Mouse (Mus musculus) liver, embryonic 12.5 days (tissue): ENCODE data around the gene S1pr4. TPM values are rescaled to one million over a fixed set of nuclear protein-coding genes. Genes with fewer than 3 reads are reported as not detected.
A peak's percentile ranks its signal among the peaks of the same experiment; 100 is the strongest.

ENCODE experiments used
- ATAC-seq: fragments of 200-750 bp; cut with Nextera tagmentation; 2 replicates; pipeline ENCODE4 v1.8.0; 2017; ENCODE audit warnings: moderate number of reproducible peaks, mild to moderate bottlenecking, moderate library complexity
- H3K27ac ChIP-seq: fragments of 300-500 bp; sonication (generic); 2 replicates; pipeline ENCODE4 v1.5.1; 2016; ENCODE audit warnings: mild to moderate bottlenecking
- H3K27me3 ChIP-seq: fragments of 300-500 bp; sonication (generic); replicated peaks from 2 replicates; pipeline ENCODE4 v1.6.1; 2016; ENCODE audit warnings: mild to moderate bottlenecking, moderate library complexity
- H3K36me3 ChIP-seq: fragments of 300-500 bp; sonication (generic); 2 replicates; pipeline ENCODE4 v1.6.1; 2016; ENCODE audit warnings: mild to moderate bottlenecking, moderate library complexity
- H3K4me1 ChIP-seq: fragments of 300-500 bp; sonication (generic); 2 replicates; pipeline ENCODE4 v1.6.1; 2016
- H3K4me2 ChIP-seq: fragments of 300-500 bp; sonication (generic); 2 replicates; pipeline ENCODE4 v1.6.1; 2016; ENCODE audit warnings: mild to moderate bottlenecking, moderate library complexity
- H3K4me3 ChIP-seq: fragments of 300-500 bp; sonication (generic); 2 replicates; pipeline ENCODE4 v1.5.1; 2016; ENCODE audit warnings: mild to moderate bottlenecking, moderate library complexity
- H3K9ac ChIP-seq: fragments of 300-500 bp; sonication (generic); 2 replicates; pipeline ENCODE4 v1.6.1; 2016; ENCODE audit warnings: mild to moderate bottlenecking, moderate library complexity
- H3K9me3 ChIP-seq: fragments of 300-500 bp; sonication (generic); replicated peaks from 2 replicates; pipeline ENCODE4 v1.6.1; 2016; ENCODE audit warnings: mild to moderate bottlenecking, moderate library complexity
- WGBS: fragments of 180-500 bp; shearing (Covaris S2); methylation state at CpG from one replicate; pipeline ENCODE4 v1.1.7; 2016; ENCODE audit not compliant: insufficient replicate concordance; 5-methylcytosine and 5-hydroxymethylcytosine counted together
- polyA plus RNA-seq: library from polyadenylated mRNA; unstranded; fragments of >200 nt; fragmentation: Nextera tagmentation; extraction: Ambion mirVana; gene quantifications from 2 replicates; pipeline ENCODE4 v1.2.1, GENCODE M21; 2016

Gene S1pr4
- polyA plus RNA-seq, 1 experiment from 2014 or later: 3.1 TPM

DNA sequence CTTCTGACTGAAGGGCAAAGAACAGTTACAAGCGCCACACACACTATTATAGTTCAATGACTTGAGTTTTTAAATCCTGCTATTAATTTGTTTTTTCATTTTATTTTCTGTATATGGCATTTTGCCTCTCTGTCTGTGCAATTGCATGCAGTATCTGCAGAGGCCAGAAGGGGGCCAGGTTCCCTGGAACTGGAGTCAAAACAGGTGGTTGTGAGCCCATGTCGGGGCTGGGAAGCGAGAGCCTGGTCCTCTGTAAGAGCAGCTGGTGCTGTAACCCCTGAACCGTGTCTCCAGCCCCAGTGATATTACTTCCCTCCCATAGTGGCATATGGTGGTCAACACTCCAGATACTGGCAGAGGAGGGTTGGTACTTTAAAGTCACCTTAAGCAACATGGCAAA is 18.6 kb upstream of the S1pr4 start:
- Histone ChIP-seq H3K9me3 (0 out of 2 replicates have a peak, but pooled peaks cover 5% of the 10 kb centered on the region), H3K27me3 (no peaks in the 10 kb centered on the region), H3K36me3 (peaks cover 11% of the 10 kb centered on the region), H3K27ac (peak overlapping the region; percentile 69), H3K4me3 (no peak overlapping the region), H3K4me1 (peaks cover 50% of the 10 kb centered on the region), H3K4me2 (peak overlapping the region; percentile 23; the same call in 1 of the 2 replicates), H3K9ac (0 out of 2 replicates have a peak overlapping the region, but pooled peaks have one; percentile 1)
- ATAC-seq: peak; percentile 30; the same call in 1 of the 2 replicates
- 18% methylated on average over 4 of the region's 4 CpGs for WGBS

- 65% methylated on average over 8 of the region's 8 CpGs for WGBS
- no peak overlapping the region for H3K4me2 ChIP-seq
- H3K36me3 ChIP-seq: peaks cover 14% of the 10 kb centered on the region
- no peak overlapping the region for H3K4me3 ChIP-seq
- H3K9me3 ChIP-seq: 0 out of 2 replicates have a peak, but pooled peaks cover 5% of the 10 kb centered on the region
- H3K9ac ChIP-seq: no peak overlapping the region
- H3K27ac ChIP-seq: peak overlapping the region; percentile 9; the same call in 1 of the 2 replicates
- ATAC-seq: no peak
- H3K4me1 ChIP-seq: peaks cover 43% of the 10 kb centered on the region
- H3K27me3 ChIP-seq: 0 out of 2 replicates have a peak, but pooled peaks cover 2% of the 10 kb centered on the region
These were observed 17.3 kb upstream of the S1pr4 start for GRCm38 (mm10) chr10:81517227-81517626.

DNA sequence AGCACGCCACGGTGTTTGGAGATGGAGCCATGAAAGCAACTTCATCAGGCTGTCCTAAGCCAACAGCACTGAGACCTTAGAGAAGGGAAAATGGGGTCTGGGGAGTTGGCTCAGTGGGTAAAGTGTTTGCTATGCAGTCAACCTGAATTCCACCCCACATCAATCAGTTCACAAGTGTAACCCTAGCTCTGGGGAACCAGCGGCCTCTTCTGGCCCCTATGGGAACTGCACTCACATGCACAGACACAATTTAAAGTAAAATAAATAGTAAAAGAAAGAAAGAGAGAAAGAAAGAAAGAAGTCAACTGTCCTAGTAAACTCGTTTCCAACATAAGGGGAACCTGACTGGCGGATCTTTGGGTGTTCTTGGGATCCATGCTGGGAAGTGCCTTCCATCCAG is 13.9 kb upstream of the S1pr4 start:
- Histone ChIP-seq H3K4me2 (no peak overlapping the region), H3K9ac (no peak overlapping the region)
- 77% methylated on average over 5 of the region's 5 CpGs for WGBS

GRCm38 (mm10) chr10:81510246-81510810 is 10.4 kb upstream of the S1pr4 start:
- peaks cover 32% of the 10 kb centered on the region for H3K36me3 ChIP-seq
- peaks cover 17% of the 10 kb centered on the region for H3K4me1 ChIP-seq
- H3K27ac ChIP-seq: no peak overlapping the region
- H3K4me2 ChIP-seq: no peak overlapping the region
- H3K9me3 ChIP-seq: 0 out of 2 replicates have a peak, but pooled peaks cover 5% of the 10 kb centered on the region
- H3K9ac ChIP-seq: no peak overlapping the region
- ATAC-seq: no peak
- 67% methylated on average over 14 of the region's 14 CpGs for WGBS
- 0 out of 2 replicates have a peak, but pooled peaks cover 9% of the 10 kb centered on the region for H3K27me3 ChIP-seq
- H3K4me3 ChIP-seq: no peak overlapping the region

More for the DNA sequence above, 13.9 kb upstream of the S1pr4 start:
- ATAC-seq: no peak
- Histone ChIP-seq H3K9me3 (0 out of 2 replicates have a peak, but pooled peaks cover 5% of the 10 kb centered on the region), H3K36me3 (peaks cover 24% of the 10 kb centered on the region), H3K27me3 (0 out of 2 replicates have a peak, but pooled peaks cover 9% of the 10 kb centered on the region), H3K4me1 (peaks cover 24% of the 10 kb centered on the region), H3K27ac (no peak overlapping the region), H3K4me3 (no peak overlapping the region)

DNA sequence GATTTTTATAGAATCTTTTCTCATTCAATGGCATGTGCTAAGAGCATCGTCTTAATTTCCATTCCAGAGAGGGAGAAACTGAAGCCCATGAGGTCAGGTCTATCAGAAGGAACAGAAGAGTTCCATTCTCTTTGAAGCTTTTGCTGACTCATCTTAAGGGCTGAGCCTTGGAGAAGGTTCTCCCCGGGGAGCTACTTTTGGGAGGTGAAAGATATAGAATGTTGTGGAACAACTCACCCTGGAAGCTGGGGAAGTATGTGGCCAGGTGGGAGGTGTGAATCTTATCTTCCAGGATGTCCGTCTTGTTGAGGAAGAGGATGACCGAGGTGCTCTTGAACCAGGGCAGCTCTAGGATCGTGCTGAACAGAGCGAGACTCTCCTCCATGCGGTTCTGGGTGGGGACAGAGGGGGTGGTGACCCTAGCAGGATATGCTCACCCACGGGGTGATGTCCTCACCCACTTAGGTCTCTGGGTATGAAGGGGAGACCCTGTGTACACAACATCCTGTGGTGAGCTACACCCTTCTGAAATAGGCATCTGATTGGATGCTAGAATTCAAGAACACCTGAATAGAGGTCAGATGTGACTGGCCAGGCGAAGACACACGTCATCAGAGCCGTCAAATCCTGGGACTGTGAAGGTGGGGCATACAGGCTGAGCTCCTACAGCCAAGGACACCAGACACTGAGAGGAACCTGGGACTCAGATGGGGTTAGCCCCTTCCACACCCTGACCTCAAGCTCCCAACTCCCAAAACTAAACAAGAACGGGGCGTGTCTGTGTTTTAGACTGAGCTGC is 8.0 kb upstream of the S1pr4 start:
- H3K27ac ChIP-seq: no peak overlapping the region
- peaks cover 19% of the 10 kb centered on the region; the same call in 1 of the 2 replicates for H3K27me3 ChIP-seq
- no peak overlapping the region for H3K4me2 ChIP-seq
- peaks cover 20% of the 10 kb centered on the region for H3K36me3 ChIP-seq
- 58% methylated on average over 13 of the region's 13 CpGs for WGBS
- ATAC-seq: no peak
- H3K9ac ChIP-seq: no peak overlapping the region
- H3K4me1 ChIP-seq: peaks cover 19% of the 10 kb centered on the region
- H3K9me3 ChIP-seq: no peaks in the 10 kb centered on the region
- no peak overlapping the region for H3K4me3 ChIP-seq

GRCm38 (mm10) chr10:81507095-81507494 is 7.2 kb upstream of the S1pr4 start:
- peaks cover 26% of the 10 kb centered on the region for H3K4me1 ChIP-seq
- no peak overlapping the region for H3K4me2 ChIP-seq
- H3K36me3 ChIP-seq: peaks cover 17% of the 10 kb centered on the region
- H3K27me3 ChIP-seq: peaks cover 16% of the 10 kb centered on the region; the same call in 1 of the 2 replicates
- ATAC-seq: no peak
- no peak overlapping the region for H3K9ac ChIP-seq
- WGBS: 39% methylated on average over 6 of the region's 6 CpGs
- no peaks in the 10 kb centered on the region for H3K9me3 ChIP-seq
- no peak overlapping the region for H3K27ac ChIP-seq
- no peak overlapping the region for H3K4me3 ChIP-seq

DNA sequence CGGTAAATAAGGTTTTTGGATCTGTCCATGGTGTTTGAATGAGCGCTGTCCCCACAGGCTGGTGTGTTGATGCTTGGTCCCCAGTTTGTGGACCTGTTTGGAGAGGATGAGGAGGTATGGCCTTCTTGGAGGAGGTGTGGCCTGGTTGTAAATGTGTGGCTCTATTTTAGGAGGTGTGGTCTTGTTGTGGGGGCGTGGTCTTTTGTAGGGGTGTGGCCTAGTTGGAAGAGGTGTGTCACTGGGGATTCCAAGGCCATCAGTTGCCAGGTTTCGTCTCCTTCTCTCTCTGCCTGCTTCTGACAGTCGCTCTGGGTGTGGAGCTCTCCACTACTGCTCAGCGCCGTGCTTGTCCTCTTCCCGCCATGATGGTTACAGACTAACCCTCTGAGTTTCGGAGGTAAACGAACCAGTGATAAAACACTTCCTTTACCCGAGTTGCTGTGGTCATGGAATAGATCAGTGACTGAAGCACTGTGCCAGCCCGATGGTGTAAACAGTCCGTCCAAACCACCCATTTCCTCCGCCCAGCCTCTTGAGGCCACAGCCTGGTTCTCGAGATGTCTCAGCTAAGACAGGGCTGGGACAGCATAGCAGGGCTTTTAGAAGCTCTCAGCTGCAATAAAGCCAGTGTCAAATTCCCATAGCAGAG is 5.2 kb upstream of the S1pr4 start:
- 71% methylated on average over 15 of the region's 15 CpGs for WGBS

DNA sequence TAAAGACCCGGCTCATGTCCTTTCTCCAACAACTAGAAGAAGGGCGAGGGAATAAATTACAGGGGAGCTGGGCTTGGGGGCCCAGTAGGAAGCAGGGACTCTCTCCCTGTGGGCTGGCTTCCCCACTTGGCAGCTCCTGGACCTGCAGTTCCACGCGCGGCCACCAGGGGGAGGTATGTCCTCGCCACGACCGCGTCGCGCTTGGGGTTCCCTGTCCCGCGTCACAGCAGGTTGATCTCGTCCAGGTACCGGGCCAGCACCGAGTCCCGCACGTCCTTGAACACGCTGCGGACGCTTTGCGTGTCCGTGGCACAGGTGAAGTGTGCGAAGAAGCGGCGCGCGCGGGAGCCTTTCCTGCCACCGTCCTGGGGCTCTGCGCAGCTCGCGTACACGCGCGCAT is 2.7 kb upstream of the S1pr4 start:
- H3K27ac ChIP-seq: no peak overlapping the region
- H3K4me2 ChIP-seq: peak overlapping the region; percentile 74
- peaks cover 11% of the 10 kb centered on the region; the same call in 1 of the 2 replicates for H3K27me3 ChIP-seq
- H3K4me1 ChIP-seq: peaks cover 45% of the 10 kb centered on the region
- peak overlapping the region; percentile 27; the same call in 1 of the 2 replicates for H3K9ac ChIP-seq
- H3K9me3 ChIP-seq: no peaks in the 10 kb centered on the region
- H3K4me3 ChIP-seq: peak overlapping the region; percentile 42
- H3K36me3 ChIP-seq: 0 out of 2 replicates have a peak, but pooled peaks cover 5% of the 10 kb centered on the region
- peak; percentile 33; the same call in 1 of the 2 replicates for ATAC-seq
- 12% methylated on average over 36 of the region's 36 CpGs for WGBS

More for the DNA sequence above, 5.2 kb upstream of the S1pr4 start:
- Histone ChIP-seq H3K27me3 (peaks cover 11% of the 10 kb centered on the region; the same call in 1 of the 2 replicates), H3K36me3 (peaks cover 12% of the 10 kb centered on the region), H3K9ac (no peak overlapping the region), H3K9me3 (no peaks in the 10 kb centered on the region), H3K4me2 (no peak overlapping the region), H3K27ac (no peak overlapping the region), H3K4me1 (peaks cover 31% of the 10 kb centered on the region), H3K4me3 (no peak overlapping the region)
- ATAC-seq: no peak

DNA sequence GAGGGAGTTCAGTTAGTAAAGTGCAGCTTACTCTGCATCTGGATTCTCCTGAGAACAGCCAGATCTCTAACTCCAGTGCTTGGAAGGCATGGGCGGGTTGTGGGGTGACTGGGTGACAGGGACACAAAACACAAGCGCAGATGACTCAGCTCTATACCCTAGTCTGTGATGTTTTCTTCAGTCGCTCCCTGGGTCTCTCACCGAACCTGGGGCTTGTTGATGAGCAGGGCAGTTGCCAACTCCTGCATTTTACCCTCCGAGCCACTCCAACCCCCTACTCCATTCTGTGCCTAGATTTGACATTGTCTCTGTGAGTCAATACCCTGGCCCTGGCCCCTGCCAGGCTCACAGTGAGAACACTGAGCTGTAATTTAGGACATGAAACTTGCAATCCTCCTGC is 1.9 kb upstream of the S1pr4 start:
- no peak for ATAC-seq
- Histone ChIP-seq H3K27ac (no peak overlapping the region), H3K9me3 (no peaks in the 10 kb centered on the region), H3K4me3 (no peak overlapping the region), H3K27me3 (peaks cover 11% of the 10 kb centered on the region; the same call in 1 of the 2 replicates), H3K4me1 (peaks cover 46% of the 10 kb centered on the region), H3K4me2 (no peak overlapping the region), H3K36me3 (0 out of 2 replicates have a peak, but pooled peaks cover 5% of the 10 kb centered on the region), H3K9ac (no peak overlapping the region)
- 68% methylated on average over 5 of the region's 5 CpGs for WGBS

DNA sequence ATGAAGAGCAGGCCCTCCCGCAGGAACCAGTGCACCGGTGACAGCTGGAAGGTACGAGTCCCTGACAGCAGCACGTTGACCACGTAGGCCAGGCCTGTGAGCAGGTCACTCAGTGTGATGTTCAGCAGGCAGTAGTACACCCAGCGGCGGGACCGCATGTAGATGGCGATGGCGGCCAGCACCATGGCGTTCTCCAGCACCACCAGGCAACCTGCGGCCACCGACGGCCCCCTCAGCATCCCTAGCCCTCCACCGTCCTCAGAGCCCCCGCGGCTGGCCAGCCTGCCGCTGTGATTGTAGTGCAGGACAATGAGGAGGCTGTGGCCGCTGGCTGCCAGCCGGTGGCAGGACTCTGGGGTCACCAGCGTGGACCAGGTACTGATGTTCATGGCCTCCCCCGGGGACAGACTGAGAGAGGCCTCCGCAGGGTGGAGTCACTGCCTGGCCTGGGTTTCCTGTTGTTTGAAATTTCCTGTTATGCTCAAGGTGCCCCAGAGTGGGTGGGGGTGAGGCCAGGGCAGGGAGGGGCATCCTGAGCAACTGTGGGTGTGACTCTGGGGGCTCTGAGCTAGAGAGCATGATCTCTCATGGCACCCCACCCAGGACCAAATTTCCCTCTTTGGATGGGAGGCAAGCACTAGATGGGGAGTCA is 556 bp downstream of the S1pr4 start:
- H3K36me3 ChIP-seq: peaks cover 4% of the 10 kb centered on the region
- ATAC-seq: no peak
- H3K9me3 ChIP-seq: no peaks in the 10 kb centered on the region
- H3K9ac ChIP-seq: peak overlapping the region; percentile 64
- peaks cover 61% of the 10 kb centered on the region for H3K4me1 ChIP-seq
- peak overlapping the region; percentile 73 for H3K4me3 ChIP-seq
- WGBS: 44% methylated on average over 23 of the region's 23 CpGs
- H3K27me3 ChIP-seq: peaks cover 11% of the 10 kb centered on the region; the same call in 1 of the 2 replicates
- peak overlapping the region; percentile 74 for H3K27ac ChIP-seq
- peak overlapping the region; percentile 96 for H3K4me2 ChIP-seq
